27 mouse cellular contexts compared by ENCODE assay signal in the genomic region with DNA sequence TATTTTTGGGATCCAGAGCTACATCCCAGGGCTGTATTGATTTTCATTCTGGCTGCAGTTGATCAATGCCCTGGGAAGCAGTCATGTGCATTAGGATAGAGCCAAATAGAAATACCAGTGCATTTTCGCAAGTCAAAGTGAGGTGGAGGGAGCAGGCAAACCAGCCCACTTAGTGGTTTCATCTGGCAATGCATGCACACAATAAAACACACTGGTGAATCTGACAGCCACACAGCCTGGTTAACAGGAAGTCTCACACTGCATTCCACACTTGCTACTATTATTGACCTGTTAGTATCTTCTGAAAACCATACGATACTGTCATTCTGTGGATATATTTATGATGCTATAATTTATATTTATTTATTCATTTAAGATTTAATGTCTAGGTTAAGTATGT.
"Had no signal": no experiment of that assay in that cellular context is flagged by ENCODE, and none has a peak within 500 bp of the region (broad histone marks: within the 10 kb centered on the region; RNA-seq: fewer than 3 reads in every experiment).

No protein-coding gene starts in this region.

- H3K4me2 ChIP-seq: heart, embryonic 11.5 days; heart, embryonic 13.5 days; heart, embryonic 15.5 days; hindbrain, embryonic 13.5 days; hindbrain, embryonic 15.5 days; intestine, embryonic 15.5 days; limb, embryonic 13.5 days; limb, embryonic 15.5 days; liver, embryonic 12.5 days had no signal

- DNase-seq: forebrain, postnatal 0 days; gastrocnemius, adult 2 months; gastrocnemius, postnatal 10 days; gastrocnemius, postnatal 25 days; heart, adult 11 months; heart, adult 2 months; heart, postnatal 14 days; heart, postnatal 36 days; kidney, adult 18-20 months; kidney, adult 8-10 months; kidney, postnatal 14 days; layer of hippocampus, postnatal 36 days; left cerebral cortex, postnatal 4 days had no signal

- H3K4me3 ChIP-seq: gastrocnemius, adult 2 months; heart, adult 2 months; heart, embryonic 13.5 days; heart, embryonic 15.5 days; hindbrain, embryonic 10.5 days; hindbrain, embryonic 13.5 days; hindbrain, embryonic 15.5 days; intestine, embryonic 15.5 days; layer of hippocampus, adult 2 months; limb, embryonic 13.5 days; limb, embryonic 15.5 days; liver, embryonic 12.5 days had no signal

- H3K36me3 ChIP-seq: heart, embryonic 13.5 days; heart, embryonic 15.5 days; hindbrain, embryonic 10.5 days; hindbrain, embryonic 13.5 days; hindbrain, embryonic 15.5 days; intestine, embryonic 15.5 days; limb, embryonic 13.5 days; limb, embryonic 15.5 days; liver, embryonic 12.5 days had no signal

- H3K9me3 ChIP-seq: heart, embryonic 13.5 days; heart, embryonic 15.5 days; hindbrain, embryonic 10.5 days; hindbrain, embryonic 13.5 days; hindbrain, embryonic 15.5 days; intestine, embryonic 15.5 days; limb, embryonic 13.5 days; limb, embryonic 15.5 days; liver, embryonic 12.5 days had no signal

- H3K27ac ChIP-seq: gastrocnemius, adult 2 months; heart, adult 2 months; heart, embryonic 13.5 days; heart, embryonic 15.5 days; hindbrain, embryonic 10.5 days; hindbrain, embryonic 13.5 days; hindbrain, embryonic 15.5 days; intestine, embryonic 15.5 days; kidney, postnatal 0 days; layer of hippocampus, adult 2 months; limb, embryonic 13.5 days; limb, embryonic 15.5 days; liver, embryonic 12.5 days had no signal

- ATAC-seq: forebrain, postnatal 0 days; inflammation-experienced regulatory T-cells, adult 6 months; intestine, embryonic 15.5 days; intestine, postnatal 0 days; liver, embryonic 12.5 days had no signal

- H3K9ac ChIP-seq: forebrain, postnatal 0 days; heart, embryonic 13.5 days; heart, embryonic 15.5 days; hindbrain, embryonic 13.5 days; hindbrain, embryonic 15.5 days; intestine, embryonic 15.5 days; limb, embryonic 13.5 days; limb, embryonic 15.5 days; liver, embryonic 12.5 days had no signal

- H3K27me3 ChIP-seq: heart, embryonic 13.5 days; heart, embryonic 15.5 days; hindbrain, embryonic 13.5 days; hindbrain, embryonic 15.5 days; intestine, embryonic 15.5 days; limb, embryonic 13.5 days; limb, embryonic 15.5 days; liver, embryonic 12.5 days had no signal

- H3K4me1 ChIP-seq: heart, embryonic 13.5 days; heart, embryonic 15.5 days; hindbrain, embryonic 10.5 days; hindbrain, embryonic 13.5 days; hindbrain, embryonic 15.5 days; intestine, embryonic 15.5 days; limb, embryonic 13.5 days; limb, embryonic 15.5 days; liver, embryonic 12.5 days had no signal
